Mouse (Mus musculus) kidney, embryonic 14.5 days (tissue): ENCODE results near the gene Atf5. TPM values are rescaled to one million over a fixed set of nuclear protein-coding genes. Genes with fewer than 3 reads are reported as not detected.

Experiments used
- ATAC-seq: fragments of 200-750 bp; cut with Nextera tagmentation; 2 replicates; pipeline ENCODE4 v1.8.0; 2017; ENCODE audit warnings: moderate number of reproducible peaks, mild to moderate bottlenecking, moderate TSS enrichment, moderate library complexity; ENCODE audit not compliant: low FRiP score, low TSS enrichment
- H3K27ac ChIP-seq: fragments of 300-500 bp; sonication (generic); 2 replicates; pipeline ENCODE4 v1.5.1; 2014; ENCODE audit warnings: low read depth, mild to moderate bottlenecking, low read length, moderate library complexity, mixed read lengths
- H3K27me3 ChIP-seq: fragments of 300-500 bp; sonication (generic); 2 replicates; pipeline ENCODE4 v1.6.1; 2014; ENCODE audit warnings: mild to moderate bottlenecking, low read length; ENCODE audit not compliant: control insufficient read depth, insufficient read depth
- H3K36me3 ChIP-seq: fragments of 300-500 bp; sonication (generic); 2 replicates; pipeline ENCODE4 v1.6.1; 2014; ENCODE audit warnings: low read length, mixed read lengths; ENCODE audit not compliant: control insufficient read depth, insufficient read depth
- H3K4me1 ChIP-seq: fragments of 300-500 bp; sonication (generic); 2 replicates; pipeline ENCODE4 v1.6.1; 2014; ENCODE audit warnings: low read length, mixed read lengths; ENCODE audit not compliant: control insufficient read depth, insufficient read depth
- H3K4me2 ChIP-seq: fragments of 300-500 bp; sonication (generic); replicated peaks from 2 replicates; pipeline ENCODE4 v1.6.1; 2014; ENCODE audit warnings: low read depth, mild to moderate bottlenecking, low read length
- H3K4me3 ChIP-seq: fragments of 300-500 bp; sonication (generic); 2 replicates; pipeline ENCODE4 v1.5.1; 2014; ENCODE audit warnings: mild to moderate bottlenecking, low read length
- H3K9ac ChIP-seq: fragments of 300-500 bp; sonication (generic); 2 replicates; pipeline ENCODE4 v1.6.1; 2014; ENCODE audit warnings: low read depth, mild to moderate bottlenecking, low read length, moderate library complexity
- H3K9me3 ChIP-seq: fragments of 300-500 bp; sonication (generic); 2 replicates; pipeline ENCODE4 v1.6.1; 2016; ENCODE audit warnings: low read length; ENCODE audit not compliant: control insufficient read depth
- WGBS: fragments of 180-500 bp; shearing (Covaris S2); extraction: QIAGEN DNeasy Blood & Tissue Kit; methylation state at CpG from one replicate; pipeline ENCODE4 v1.1.7; 2014; 5-methylcytosine and 5-hydroxymethylcytosine counted together
- polyA plus RNA-seq: library from polyadenylated mRNA; unstranded; fragments of >200 nt; fragmentation: Nextera tagmentation; extraction: Ambion mirVana; gene quantifications from 2 replicates; pipeline ENCODE4 v1.2.1, GENCODE M21; 2014

The Atf5 gene
- polyA plus RNA-seq, 1 experiment from 2014 or later: 2.5 TPM

- no peaks in the 10 kb centered on the region for H3K27me3 ChIP-seq
- no peak overlapping the region for H3K4me2 ChIP-seq
These were observed 5.5 kb downstream of the Atf5 start for GRCm38 (mm10) chr7:44810819-44811557.

GRCm38 (mm10) chr7:44810365-44810764 lies 6.1 kb downstream of the Atf5 start:
- Histone ChIP-seq H3K4me2 (no peak overlapping the region), H3K4me1 (no peaks in the 10 kb centered on the region), H3K9me3 (no peaks in the 10 kb centered on the region), H3K4me3 (no peak overlapping the region), H3K27ac (no peak overlapping the region), H3K36me3 (peaks cover 11% of the 10 kb centered on the region; the same call in 1 of the 2 replicates), H3K9ac (no peak overlapping the region), H3K27me3 (no peaks in the 10 kb centered on the region)
- no peak for ATAC-seq
- 86% methylated on average over 4 of the region's 4 CpGs for WGBS

More at GRCm38 (mm10) chr7:44810819-44811557, 5.5 kb downstream of the Atf5 start:
- ATAC-seq: no peak
- no peaks in the 10 kb centered on the region for H3K4me1 ChIP-seq
- H3K9me3 ChIP-seq: no peaks in the 10 kb centered on the region
- no peak overlapping the region for H3K27ac ChIP-seq
- no peak overlapping the region for H3K4me3 ChIP-seq
- WGBS: 91% methylated on average over 7 of the region's 7 CpGs
- peaks cover 11% of the 10 kb centered on the region; the same call in 1 of the 2 replicates for H3K36me3 ChIP-seq
- no peak overlapping the region for H3K9ac ChIP-seq

- WGBS: 91% methylated on average over 3 of the region's 3 CpGs
- ATAC-seq: no peak
These were observed 7.0 kb downstream of the Atf5 start for GRCm38 (mm10) chr7:44809466-44809865.

GRCm38 (mm10) chr7:44808927-44809326 lies 7.5 kb downstream of the Atf5 start:
- no peak overlapping the region for H3K4me3 ChIP-seq
- H3K27ac ChIP-seq: no peak overlapping the region
- H3K4me2 ChIP-seq: no peak overlapping the region
- no peaks in the 10 kb centered on the region for H3K9me3 ChIP-seq
- peaks cover 6% of the 10 kb centered on the region; the same call in 1 of the 2 replicates for H3K36me3 ChIP-seq
- no peaks in the 10 kb centered on the region for H3K27me3 ChIP-seq
- no peak overlapping the region for H3K9ac ChIP-seq
- ATAC-seq: no peak
- no peaks in the 10 kb centered on the region for H3K4me1 ChIP-seq
- WGBS: 81% methylated on average over 2 of the region's 2 CpGs

More at GRCm38 (mm10) chr7:44809466-44809865, 7.0 kb downstream of the Atf5 start:
- Histone ChIP-seq H3K27me3 (no peaks in the 10 kb centered on the region), H3K4me1 (no peaks in the 10 kb centered on the region), H3K36me3 (peaks cover 11% of the 10 kb centered on the region; the same call in 1 of the 2 replicates), H3K27ac (no peak overlapping the region), H3K4me3 (no peak overlapping the region), H3K9me3 (no peaks in the 10 kb centered on the region), H3K9ac (no peak overlapping the region), H3K4me2 (no peak overlapping the region)

- Histone ChIP-seq H3K27ac (no peak overlapping the region), H3K4me1 (no peaks in the 10 kb centered on the region), H3K9me3 (peaks cover 3% of the 10 kb centered on the region; the same call in 1 of the 2 replicates), H3K4me2 (no peak overlapping the region), H3K36me3 (no peaks in the 10 kb centered on the region), H3K27me3 (no peaks in the 10 kb centered on the region), H3K4me3 (no peak overlapping the region), H3K9ac (no peak overlapping the region)
- WGBS: 79% methylated on average over 6 of the region's 6 CpGs
- no peak for ATAC-seq
These were observed 23.7 kb downstream of the Atf5 start for GRCm38 (mm10) chr7:44792781-44793180.

GRCm38 (mm10) chr7:44790066-44790465 lies 26.4 kb downstream of the Atf5 start:
- Histone ChIP-seq H3K9me3 (peaks cover 3% of the 10 kb centered on the region; the same call in 1 of the 2 replicates), H3K36me3 (no peaks in the 10 kb centered on the region), H3K4me1 (no peaks in the 10 kb centered on the region), H3K9ac (no peak overlapping the region), H3K27ac (no peak overlapping the region), H3K4me3 (no peak overlapping the region), H3K4me2 (no peak overlapping the region), H3K27me3 (no peaks in the 10 kb centered on the region)
- 60% methylated on average over 4 of the region's 4 CpGs for WGBS
- ATAC-seq: no peak

- H3K27me3 ChIP-seq: no peaks in the 10 kb centered on the region
- no peaks in the 10 kb centered on the region for H3K4me1 ChIP-seq
- no peak overlapping the region for H3K4me2 ChIP-seq
- H3K36me3 ChIP-seq: no peaks in the 10 kb centered on the region
- no peak overlapping the region for H3K27ac ChIP-seq
- H3K9me3 ChIP-seq: peaks cover 3% of the 10 kb centered on the region; the same call in 1 of the 2 replicates
- no peak for ATAC-seq
- H3K9ac ChIP-seq: no peak overlapping the region
- WGBS: 73% methylated on average over 3 of the region's 3 CpGs
- H3K4me3 ChIP-seq: no peak overlapping the region
These were observed 26.9 kb downstream of the Atf5 start for GRCm38 (mm10) chr7:44789531-44789930.

- Histone ChIP-seq H3K9me3 (no peaks in the 10 kb centered on the region), H3K4me2 (no peak overlapping the region), H3K27ac (no peak overlapping the region), H3K4me3 (no peak overlapping the region), H3K27me3 (no peaks in the 10 kb centered on the region), H3K9ac (no peak overlapping the region), H3K36me3 (peaks cover 11% of the 10 kb centered on the region; the same call in 1 of the 2 replicates), H3K4me1 (no peaks in the 10 kb centered on the region)
- no peak for ATAC-seq
- WGBS: 82% methylated on average over 8 of the region's 8 CpGs
These were observed 36.4 kb downstream of the Atf5 start for GRCm38 (mm10) chr7:44780101-44780500.

- ATAC-seq: no peak
- H3K4me1 ChIP-seq: no peaks in the 10 kb centered on the region
- H3K27ac ChIP-seq: no peak overlapping the region
- 89% methylated on average over 9 of the region's 9 CpGs for WGBS
- H3K9me3 ChIP-seq: no peaks in the 10 kb centered on the region
- no peak overlapping the region for H3K9ac ChIP-seq
- H3K27me3 ChIP-seq: no peaks in the 10 kb centered on the region
- peaks cover 21% of the 10 kb centered on the region; the same call in 1 of the 2 replicates for H3K36me3 ChIP-seq
- H3K4me3 ChIP-seq: no peak overlapping the region
- no peak overlapping the region for H3K4me2 ChIP-seq
These were observed 39.5 kb downstream of the Atf5 start for GRCm38 (mm10) chr7:44776849-44777498.
